Mouse (Mus musculus): ENCODE measurements around the gene Ppp5c.
"Not testable (repeated sequence)": the region's sequence is repeated elsewhere in the genome, so short reads cannot be mapped to it uniquely, and the experiment has no call there.

Gene Ppp5c

GRCm38 (mm10) chr7:17027588-17028343, at the start of gene Ppp5c:
Ppp5c (minus strand) TSS chr7:17027924.
- peak; percentile 88 for DNase-seq

- DNase-seq: no peak
Observed at GRCm38 (mm10) chr7:17076542-17076941, 48.8 kb upstream of the Ppp5c start.

DNA sequence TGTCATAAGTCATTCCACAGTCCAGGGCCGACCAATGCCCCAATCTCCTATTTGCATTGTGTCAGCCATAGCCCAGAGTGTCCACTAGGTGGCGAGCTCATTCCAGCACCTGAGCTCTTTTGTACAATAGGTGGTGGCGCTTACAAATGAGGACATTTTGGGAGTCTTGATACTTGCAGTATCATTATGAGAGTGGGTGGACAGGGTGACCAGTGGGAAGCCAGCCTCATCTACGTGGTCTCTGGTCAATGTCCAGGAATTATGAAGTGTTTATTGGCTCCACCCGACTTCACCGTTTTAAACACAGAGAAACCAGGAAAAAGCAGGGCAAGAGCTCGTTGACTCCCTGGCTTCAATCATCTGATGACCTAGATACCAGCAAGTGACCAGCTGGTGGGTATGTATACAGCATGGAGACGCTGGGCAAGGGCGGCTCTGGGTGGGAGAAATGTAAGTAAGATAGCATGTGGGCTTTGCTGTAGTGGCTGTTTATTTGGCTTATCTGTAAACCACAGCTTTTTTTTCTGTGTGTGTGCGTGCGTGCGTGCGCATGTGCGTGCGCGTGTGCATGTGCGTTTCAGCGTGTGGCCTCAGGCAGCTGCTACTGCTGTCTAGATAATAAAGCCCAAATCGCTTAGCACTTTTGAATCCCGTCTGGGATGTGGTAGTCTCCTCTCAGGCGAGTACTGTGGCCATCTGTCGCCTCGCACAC, 46.3 kb upstream of the Ppp5c start, which contains the start of gene Psg16:
Psg16 (plus strand) TSS at position 137 of the 712 bp plus-strand sequence.
- peak; percentile 64 for DNase-seq

DNA sequence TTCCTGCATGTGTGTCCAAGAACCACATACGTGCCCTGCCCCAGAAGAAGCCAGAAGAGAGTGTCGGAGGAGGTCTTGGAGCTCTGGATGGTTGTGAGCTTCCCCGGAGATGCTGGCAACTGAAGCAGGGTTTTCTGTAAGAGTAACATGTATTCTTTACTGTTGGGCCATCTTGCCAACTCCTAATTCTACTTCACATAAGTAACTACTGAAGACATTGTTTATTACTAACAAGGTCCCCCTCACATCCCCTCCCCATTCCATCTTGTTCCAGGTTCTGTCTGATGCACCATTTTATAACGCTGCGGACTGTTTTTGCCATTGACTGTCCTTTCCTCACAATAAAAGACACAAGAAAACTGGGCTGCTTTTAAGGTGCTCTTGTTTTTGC, 45.8 kb upstream of the Ppp5c start:
- no peak for DNase-seq

DNA sequence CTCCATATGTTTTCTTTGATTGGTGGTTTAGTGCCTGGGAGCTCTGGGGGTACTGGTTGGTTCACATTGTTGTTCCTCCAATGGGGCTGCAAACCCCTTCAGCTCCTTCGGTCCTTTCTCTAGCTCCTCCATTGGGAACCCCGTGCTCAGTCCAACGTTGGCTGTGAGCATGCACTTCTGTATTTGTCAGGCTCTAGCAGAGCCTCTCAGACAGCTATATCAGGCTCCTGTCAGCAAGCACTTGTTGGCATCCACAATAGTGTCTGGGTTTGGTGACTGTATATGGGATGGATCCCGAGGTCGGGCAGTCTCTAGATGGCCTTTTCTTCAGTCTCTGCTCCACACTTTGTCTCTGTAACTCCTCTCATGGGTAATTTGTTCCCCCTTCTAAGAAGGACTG, 39.9 kb upstream of the Ppp5c start:
- DNase-seq: not testable (repeated sequence)

- DNase-seq: no peak
Observed at GRCm38 (mm10) chr7:17067000-17067399, 39.3 kb upstream of the Ppp5c start.

GRCm38 (mm10) chr7:17066412-17066811, 38.7 kb upstream of the Ppp5c start:
- peak; percentile 92 for DNase-seq

DNA sequence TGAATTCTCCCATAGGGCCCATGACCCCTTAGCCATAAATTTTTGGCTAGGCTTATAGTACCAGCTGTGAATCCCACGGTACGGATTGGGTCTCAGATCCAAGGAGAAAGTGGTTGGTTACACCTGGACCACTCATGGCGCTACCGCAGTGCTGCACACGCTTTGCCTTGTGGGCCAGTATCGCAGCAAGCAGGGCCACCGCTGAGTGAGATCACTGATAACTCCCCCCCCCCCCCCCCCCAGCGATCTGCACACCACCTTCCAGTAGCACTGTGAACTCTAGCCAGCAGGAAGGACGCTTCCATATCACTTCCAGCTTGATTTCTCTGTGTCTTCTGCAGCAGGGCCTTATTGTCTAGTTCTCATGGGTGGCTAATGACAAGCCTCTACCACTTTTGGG, 37.9 kb upstream of the Ppp5c start:
- DNase-seq: no peak

DNA sequence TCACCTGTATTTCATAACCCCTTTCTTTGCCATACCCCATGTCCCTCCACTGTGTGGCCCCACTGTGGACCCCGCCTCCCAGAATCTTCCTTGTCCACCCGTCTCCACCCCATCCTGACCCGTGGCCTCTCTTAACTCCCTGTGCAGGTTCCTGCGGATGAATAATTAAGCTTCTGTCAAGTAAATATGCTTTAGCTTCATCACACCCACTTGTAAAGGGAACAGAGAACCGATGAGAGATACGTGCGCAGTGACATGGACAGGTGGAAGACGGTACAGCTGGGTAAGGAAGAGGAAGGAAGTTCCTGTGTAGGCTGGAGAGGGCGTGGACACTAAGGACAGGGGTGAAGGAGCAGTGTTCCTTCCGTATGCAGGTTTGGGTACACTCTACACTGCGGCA, 35.1 kb upstream of the Ppp5c start:
- DNase-seq: peak; percentile 43

DNA sequence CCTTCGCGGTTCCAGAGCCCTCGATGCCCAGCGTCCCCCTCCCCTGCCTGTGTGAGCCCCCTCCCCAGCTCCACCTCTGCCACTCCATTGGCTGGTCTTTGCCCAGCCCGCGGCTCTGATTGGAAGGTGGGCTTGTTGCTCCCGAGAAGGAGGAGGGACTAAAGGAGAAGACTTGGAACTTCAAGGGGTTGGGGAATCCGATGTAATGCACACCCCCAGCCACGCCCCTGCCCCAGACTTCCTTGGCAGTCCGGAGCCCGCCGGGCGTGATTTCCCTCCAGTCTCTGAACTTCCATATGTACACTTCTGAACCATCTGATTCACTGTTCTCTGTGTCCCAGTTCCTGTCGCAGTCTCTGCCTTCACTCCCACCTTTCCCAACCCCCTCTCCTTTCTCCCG, 34.7 kb upstream of the Ppp5c start, which contains the start of gene Hif3a:
Hif3a (minus strand) TSS at position 39 of the 400 bp plus-strand sequence.
- peak; percentile 84 for DNase-seq

- peak; percentile 71 for DNase-seq
Observed at GRCm38 (mm10) chr7:17060782-17061605, 33.3 kb upstream of the Ppp5c start.

DNA sequence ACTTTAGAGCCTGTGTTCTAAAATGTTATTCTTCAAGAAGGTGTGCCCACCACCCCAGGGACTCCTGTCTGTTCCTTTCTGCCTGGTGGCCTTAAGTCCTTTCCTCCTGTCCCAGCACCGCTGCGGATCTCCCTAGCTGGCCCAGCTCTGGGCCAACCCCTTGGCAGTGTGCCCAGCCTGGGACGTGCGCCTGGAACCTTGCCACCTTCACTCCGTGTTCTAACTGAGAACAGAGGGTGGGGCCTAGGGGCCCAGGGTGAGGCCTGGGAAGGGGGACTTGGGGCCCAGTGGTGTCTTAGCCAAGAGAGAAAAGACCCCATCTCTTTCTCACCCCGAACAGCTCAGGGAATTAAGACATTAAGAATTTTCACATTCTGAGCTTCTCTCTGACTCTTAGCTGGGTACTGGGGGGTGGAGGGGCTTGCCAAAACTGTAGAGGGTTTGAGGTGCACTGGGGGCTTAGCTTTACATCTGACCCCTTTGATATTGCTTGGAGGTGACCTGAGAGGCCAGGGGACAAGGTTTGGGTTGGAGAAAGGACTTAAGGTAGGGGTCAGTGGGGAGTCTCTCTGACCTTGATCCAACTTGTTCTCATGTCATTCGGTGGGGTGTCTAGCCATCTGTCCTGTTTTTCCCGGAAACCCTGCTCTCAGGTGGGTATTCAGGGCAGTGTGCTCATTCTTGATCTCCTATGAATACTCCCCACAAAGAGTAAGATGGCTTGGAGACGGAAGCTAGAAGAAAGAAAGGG, 32.5 kb upstream of the Ppp5c start:
- DNase-seq: peak; percentile 99

GRCm38 (mm10) chr7:17059463-17059844, 31.7 kb upstream of the Ppp5c start:
- no peak for DNase-seq

DNA sequence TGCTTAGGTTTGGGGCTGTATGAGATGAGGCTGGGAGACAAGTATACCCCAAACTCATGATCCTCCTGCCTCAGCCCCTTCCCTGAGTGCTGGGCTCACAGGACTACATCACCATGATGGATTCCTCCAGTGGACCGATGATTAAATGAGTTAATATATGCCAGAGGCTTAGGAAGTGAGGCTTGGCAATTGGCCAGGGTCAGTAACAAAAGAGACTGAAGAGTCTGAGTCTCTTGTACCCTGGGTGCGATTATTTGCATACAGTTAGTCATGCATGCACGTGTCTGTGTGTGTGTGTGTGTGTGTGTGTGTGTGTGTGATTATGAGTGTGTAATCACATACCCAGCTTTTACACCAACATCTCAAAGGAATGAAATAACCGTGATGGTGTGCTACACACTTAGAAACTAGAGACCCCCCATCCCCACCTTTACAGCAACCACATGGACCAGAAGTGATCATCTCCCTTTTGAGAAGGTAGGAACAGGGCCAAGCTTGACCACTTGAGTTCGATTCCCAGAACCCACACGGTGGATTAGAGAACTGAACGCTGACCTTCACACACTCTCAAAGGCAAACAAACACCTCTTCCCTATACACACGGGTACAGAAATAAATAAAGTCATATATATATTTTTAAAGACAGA, 31.2 kb upstream of the Ppp5c start:
- DNase-seq: peak; percentile 78

- DNase-seq: peak; percentile 90
Observed at GRCm38 (mm10) chr7:17058071-17058689, 30.5 kb upstream of the Ppp5c start.

DNA sequence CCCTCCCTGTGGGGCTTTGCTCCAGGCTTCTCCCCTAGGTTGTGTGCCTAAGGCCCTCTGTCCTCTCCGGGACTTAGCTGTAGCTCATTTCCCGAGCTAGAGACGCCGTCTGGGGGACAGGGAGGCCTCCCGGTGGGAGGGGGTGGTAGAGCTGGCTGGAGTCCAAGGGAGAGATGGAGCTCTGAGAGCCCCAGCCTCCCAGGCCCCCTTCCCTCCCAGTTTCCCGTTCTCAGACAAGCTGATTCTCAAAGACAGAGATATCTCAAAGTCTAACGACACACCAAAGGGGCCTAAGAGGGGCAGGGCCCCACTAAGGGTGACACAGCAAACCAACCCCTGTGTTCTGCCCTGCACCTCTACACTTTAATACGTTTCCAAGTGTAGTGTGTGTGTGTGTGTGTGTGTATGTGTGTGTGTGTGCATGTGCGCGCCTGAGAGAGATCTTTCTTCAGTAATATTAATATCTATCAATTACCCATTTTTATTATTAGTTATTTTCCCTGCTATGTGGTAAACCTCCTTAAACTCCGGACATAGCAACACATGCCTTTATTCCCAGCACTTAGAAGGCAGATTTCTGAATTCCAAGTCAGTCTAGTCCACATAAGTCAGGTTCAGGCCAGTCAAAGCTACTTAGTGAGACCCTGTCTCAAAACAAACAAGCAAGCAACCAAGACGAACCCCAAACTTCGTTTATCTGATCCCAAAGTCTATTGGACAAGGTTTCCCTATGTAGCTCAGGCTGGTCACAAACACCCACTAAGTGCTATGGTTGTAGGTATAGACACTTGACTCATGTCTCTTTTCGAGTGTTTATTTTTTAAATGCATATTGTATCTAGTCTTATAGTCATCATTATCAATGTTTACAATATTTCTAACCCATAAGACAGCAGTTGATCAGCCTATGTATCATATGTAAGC, 29.1 kb upstream of the Ppp5c start:
- DNase-seq: peak; percentile 61

DNA sequence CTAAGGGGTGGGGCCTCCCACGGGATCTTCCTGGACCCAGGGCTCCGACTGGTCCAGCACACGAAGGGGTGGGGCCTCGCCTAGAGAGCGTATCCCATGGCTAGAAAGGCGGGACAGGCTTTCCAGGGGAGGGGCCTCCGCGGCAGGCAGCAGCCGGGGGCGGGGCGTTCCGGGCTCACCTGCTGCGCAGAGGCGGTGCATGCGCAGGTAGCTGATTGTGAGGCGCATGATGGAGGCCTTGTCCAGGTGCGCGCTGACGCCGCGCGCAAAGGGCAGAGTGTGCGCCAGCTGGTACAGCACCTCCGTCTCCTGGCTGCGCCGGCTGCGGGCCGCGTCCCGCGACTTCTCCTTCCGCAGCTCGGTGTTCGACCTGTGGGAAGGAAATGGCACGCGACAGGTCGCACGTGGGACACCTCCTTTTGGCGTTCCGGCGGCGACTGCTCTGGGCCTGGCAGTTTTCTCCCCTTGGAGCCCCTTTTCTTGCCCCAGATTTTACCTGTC, 28.4 kb upstream of the Ppp5c start:
- DNase-seq: peak; percentile 91

GRCm38 (mm10) chr7:17055287-17055946, 27.7 kb upstream of the Ppp5c start:
- no peak for DNase-seq

- no peak for DNase-seq
Observed at GRCm38 (mm10) chr7:17054325-17054989, 26.7 kb upstream of the Ppp5c start.

Data from lung, postnatal 14 days (tissue).